Mouse (Mus musculus) small intestine, adult 2 months (tissue): ENCODE measurements around the gene Cux2.

ENCODE experiments used
- CTCF ChIP-seq: fragments of 200-500 bp; IDR thresholded peaks from 2 replicates; pipeline ENCODE4 v1.5.1; 2012; ENCODE audit warnings: low read depth, mild to moderate bottlenecking, control low read depth, inconsistent platforms, low read length, moderate library complexity, mixed read lengths; ENCODE audit not compliant: insufficient replicate concordance, insufficient read length; ENCODE audit errors: extremely low read depth
- POLR2A ChIP-seq: fragments of 200-500 bp; IDR thresholded peaks from 2 replicates; pipeline ENCODE4 v1.6.1; 2012; ENCODE audit warnings: low read depth, mild to moderate bottlenecking, control low read depth, inconsistent platforms, low read length, moderate library complexity

- TF ChIP-seq CTCF (no peak), POLR2A (no peak)
These were observed 2.1 kb downstream of the Cux2 start for GRCm38 (mm10) chr5:122047791-122048190.
